Mouse (Mus musculus): ENCODE measurements around the gene Epb41.

GRCm38 (mm10) chr4:132116315-132116714 lies 41.2 kb upstream of the Epb41 start:
- TF ChIP-seq CTCF (IDR thresholded peaks at IDR 0.05; ENCODE audit: low read depth, low read length) (no peak), POLR2A (IDR thresholded peaks at IDR 0.05; ENCODE audit: extremely low read depth, insufficient read depth, low read length) (no peak)

Data from liver, adult 2 months (tissue).